Mouse (Mus musculus): ENCODE measurements around the gene Gm17324. TPM values are rescaled to one million over a fixed set of nuclear protein-coding genes. Genes with fewer than 3 reads are reported as not detected.
"Not testable (repeated sequence)": the region's sequence is repeated elsewhere in the genome, so short reads cannot be mapped to it uniquely, and the experiment has no call there.

Gm17324 gene
- polyA plus RNA-seq, 1 experiment from 2014 or later: 2.0 TPM

- H3K9ac ChIP-seq: peak overlapping the region; percentile 100
- peak overlapping the region; percentile 84 for H3K4me3 ChIP-seq (replicated peaks; ENCODE audit: low read length)
- H3K4me1 ChIP-seq (replicated peaks; ENCODE audit: control insufficient read depth, insufficient read depth, low read length): peaks cover 18% of the 10 kb centered on the region
- WGBS: under 1% methylated on average over 71 of the region's 77 CpGs
- no peaks in the 10 kb centered on the region for H3K9me3 ChIP-seq (ENCODE audit: control insufficient read depth, low read length)
- ATAC-seq (ENCODE audit: low FRiP score): peak; percentile 99
- peak; percentile 96 for DNase-seq (ENCODE audit: low spot score)
- peak overlapping the region; percentile 92 for H3K4me2 ChIP-seq (replicated peaks)
- H3K27ac ChIP-seq: peak overlapping the region; percentile 100
- no peaks in the 10 kb centered on the region for H3K27me3 ChIP-seq (ENCODE audit: control insufficient read depth, insufficient read depth, low read length)
- peaks cover 38% of the 10 kb centered on the region for H3K36me3 ChIP-seq (replicated peaks; ENCODE audit: control insufficient read depth, insufficient read depth)
Observed at GRCm38 (mm10) chr9:78481423-78482331, 33.1 kb upstream of the Gm17324 start.

- Histone ChIP-seq H3K4me1 (replicated peaks; ENCODE audit: control insufficient read depth, insufficient read depth, low read length) (peaks cover 18% of the 10 kb centered on the region), H3K27ac (peak overlapping the region; percentile 93), H3K27me3 (ENCODE audit: control insufficient read depth, insufficient read depth, low read length) (no peaks in the 10 kb centered on the region), H3K9me3 (ENCODE audit: control insufficient read depth, low read length) (no peaks in the 10 kb centered on the region), H3K4me3 (replicated peaks; ENCODE audit: low read length) (peak overlapping the region; percentile 84), H3K36me3 (replicated peaks; ENCODE audit: control insufficient read depth, insufficient read depth) (peaks cover 47% of the 10 kb centered on the region), H3K4me2 (replicated peaks) (peak overlapping the region; percentile 92), H3K9ac (peak overlapping the region; percentile 100)
- ATAC-seq (ENCODE audit: low FRiP score) (peak; percentile 26), DNase-seq (ENCODE audit: low spot score) (peak; percentile 69)
- WGBS: under 1% methylated on average over 44 of the region's 46 CpGs
Observed at GRCm38 (mm10) chr9:78480706-78481358, 32.2 kb upstream of the Gm17324 start.

DNA sequence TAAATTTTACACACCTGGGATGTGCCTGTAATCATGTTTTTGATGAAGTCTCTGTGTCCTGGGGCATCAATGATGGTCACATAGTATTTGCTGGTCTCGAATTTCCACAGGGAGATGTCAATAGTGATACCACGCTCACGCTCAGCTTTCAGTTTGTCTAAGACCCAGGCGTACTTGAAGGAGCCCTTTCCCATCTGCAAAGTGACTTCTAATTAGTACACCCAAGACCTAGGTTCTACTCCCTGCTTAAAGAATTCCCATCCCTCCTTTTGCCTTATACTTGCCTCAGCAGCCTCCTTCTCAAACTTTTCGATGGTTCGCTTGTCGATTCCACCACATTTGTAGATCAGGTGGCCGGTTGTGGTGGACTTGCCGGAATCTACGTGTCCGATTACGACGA lies 31.6 kb upstream of the Gm17324 start:
- H3K36me3 ChIP-seq (replicated peaks; ENCODE audit: control insufficient read depth, insufficient read depth): peaks cover 51% of the 10 kb centered on the region
- DNase-seq (ENCODE audit: low spot score); H3K9me3 ChIP-seq (ENCODE audit: control insufficient read depth, low read length); ATAC-seq (ENCODE audit: low FRiP score); H3K27me3 ChIP-seq (ENCODE audit: control insufficient read depth, insufficient read depth, low read length): not testable (repeated sequence)
- H3K4me3 ChIP-seq (replicated peaks; ENCODE audit: low read length): peak overlapping the region; percentile 84
- H3K27ac ChIP-seq: peak overlapping the region; percentile 93; the same call in 1 of the 2 replicates
- peak overlapping the region; percentile 92 for H3K4me2 ChIP-seq (replicated peaks)
- peaks cover 18% of the 10 kb centered on the region for H3K4me1 ChIP-seq (replicated peaks; ENCODE audit: control insufficient read depth, insufficient read depth, low read length)
- WGBS: under 1% methylated on average over 13 of the region's 13 CpGs
- peak overlapping the region; percentile 100 for H3K9ac ChIP-seq

DNA sequence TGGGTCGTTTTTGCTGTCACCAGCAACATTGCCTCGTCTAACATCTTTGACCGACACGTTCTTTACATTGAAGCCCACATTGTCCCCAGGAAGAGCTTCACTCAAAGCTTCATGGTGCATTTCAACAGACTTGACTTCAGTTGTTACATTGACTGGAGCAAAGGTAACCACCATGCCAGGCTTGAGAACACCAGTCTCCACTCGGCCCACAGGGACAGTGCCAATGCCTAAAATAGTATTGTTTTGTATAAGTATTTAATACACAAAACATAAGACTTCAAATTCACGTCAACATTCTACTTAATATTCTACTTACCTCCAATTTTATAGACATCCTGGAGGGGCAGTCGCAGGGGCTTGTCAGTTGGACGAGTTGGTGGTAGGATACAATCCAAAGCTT lies 30.7 kb upstream of the Gm17324 start:
- Histone ChIP-seq H3K4me3 (replicated peaks; ENCODE audit: low read length) (peak overlapping the region; percentile 84), H3K4me2 (replicated peaks) (peak overlapping the region; percentile 92), H3K36me3 (replicated peaks; ENCODE audit: control insufficient read depth, insufficient read depth) (peaks cover 60% of the 10 kb centered on the region), H3K9ac (peak overlapping the region; percentile 32; the same call in 1 of the 2 replicates), H3K4me1 (replicated peaks; ENCODE audit: control insufficient read depth, insufficient read depth, low read length) (peaks cover 18% of the 10 kb centered on the region)
- not testable (repeated sequence) for DNase-seq (ENCODE audit: low spot score); H3K27me3 ChIP-seq (ENCODE audit: control insufficient read depth, insufficient read depth, low read length); H3K27ac ChIP-seq; ATAC-seq (ENCODE audit: low FRiP score); H3K9me3 ChIP-seq (ENCODE audit: control insufficient read depth, low read length)
- 29% methylated on average over 8 of the region's 8 CpGs for WGBS

- H3K27ac ChIP-seq; H3K4me3 ChIP-seq (replicated peaks; ENCODE audit: low read length); DNase-seq (ENCODE audit: low spot score); ATAC-seq (ENCODE audit: low FRiP score); H3K9me3 ChIP-seq (ENCODE audit: control insufficient read depth, low read length); H3K9ac ChIP-seq; H3K27me3 ChIP-seq (ENCODE audit: control insufficient read depth, insufficient read depth, low read length): not testable (repeated sequence)
- Histone ChIP-seq H3K4me2 (replicated peaks) (peak overlapping the region; percentile 30), H3K4me1 (replicated peaks; ENCODE audit: control insufficient read depth, insufficient read depth, low read length) (peaks cover 17% of the 10 kb centered on the region), H3K36me3 (replicated peaks; ENCODE audit: control insufficient read depth, insufficient read depth) (peaks cover 72% of the 10 kb centered on the region)
- WGBS: 54% methylated on average over 1 of the region's 1 CpGs
Observed at GRCm38 (mm10) chr9:78478009-78478605, 29.5 kb upstream of the Gm17324 start.

GRCm38 (mm10) chr9:78477021-78477551 lies 28.5 kb upstream of the Gm17324 start:
- peaks cover 82% of the 10 kb centered on the region for H3K36me3 ChIP-seq (replicated peaks; ENCODE audit: control insufficient read depth, insufficient read depth)
- H3K4me2 ChIP-seq (replicated peaks): peak overlapping the region; percentile 30; the same call in 1 of the 2 replicates
- H3K9ac ChIP-seq: no peak overlapping the region; the same call in 1 of the 2 replicates

GRCm38 (mm10) chr9:78476531-78477020 lies 28.0 kb upstream of the Gm17324 start:
- H3K27me3 ChIP-seq (ENCODE audit: control insufficient read depth, insufficient read depth, low read length): no peaks in the 10 kb centered on the region
- no peak overlapping the region for H3K4me3 ChIP-seq (replicated peaks; ENCODE audit: low read length)
- no peak overlapping the region for H3K4me2 ChIP-seq (replicated peaks)
- peaks cover 87% of the 10 kb centered on the region for H3K36me3 ChIP-seq (replicated peaks; ENCODE audit: control insufficient read depth, insufficient read depth)
- 14% methylated on average over 1 of the region's 1 CpGs for WGBS
- H3K9ac ChIP-seq: no peak overlapping the region
- H3K4me1 ChIP-seq (replicated peaks; ENCODE audit: control insufficient read depth, insufficient read depth, low read length): peaks cover 9% of the 10 kb centered on the region; the same call in 1 of the 2 replicates
- no peak for DNase-seq (ENCODE audit: low spot score)
- H3K9me3 ChIP-seq (ENCODE audit: control insufficient read depth, low read length): no peaks in the 10 kb centered on the region
- H3K27ac ChIP-seq: no peak overlapping the region
- no peak for ATAC-seq (ENCODE audit: low FRiP score)

More at GRCm38 (mm10) chr9:78477021-78477551, 28.5 kb upstream of the Gm17324 start:
- ATAC-seq (ENCODE audit: low FRiP score): no peak
- H3K9me3 ChIP-seq (ENCODE audit: control insufficient read depth, low read length): no peaks in the 10 kb centered on the region
- WGBS: 4% methylated on average over 5 of the region's 5 CpGs
- no peak overlapping the region; the same call in 1 of the 2 replicates for H3K4me3 ChIP-seq (replicated peaks; ENCODE audit: low read length)
- H3K4me1 ChIP-seq (replicated peaks; ENCODE audit: control insufficient read depth, insufficient read depth, low read length): peaks cover 9% of the 10 kb centered on the region; the same call in 1 of the 2 replicates
- no peak overlapping the region for H3K27ac ChIP-seq
- H3K27me3 ChIP-seq (ENCODE audit: control insufficient read depth, insufficient read depth, low read length): no peaks in the 10 kb centered on the region
- peak; percentile 69 for DNase-seq (ENCODE audit: low spot score)

DNA sequence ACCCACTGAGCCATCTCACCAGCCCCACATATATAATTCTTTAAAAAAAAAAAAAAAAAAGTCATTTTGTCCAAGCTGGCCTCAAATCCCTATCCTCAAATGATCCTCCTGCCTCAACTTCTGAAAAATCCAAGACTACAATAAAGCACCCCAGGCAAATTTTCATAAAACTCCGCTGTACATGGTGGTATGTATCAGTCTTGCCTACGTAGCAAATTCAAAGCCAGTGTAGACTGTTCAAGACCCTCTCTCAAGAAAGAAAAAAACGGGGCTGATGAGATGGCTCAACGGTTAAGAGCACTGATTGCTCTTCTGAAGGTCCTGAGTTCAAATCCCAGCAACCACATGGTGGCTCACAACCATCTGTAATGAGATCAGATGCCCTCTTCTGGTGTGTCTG lies 27.3 kb upstream of the Gm17324 start:
- Histone ChIP-seq H3K36me3 (replicated peaks; ENCODE audit: control insufficient read depth, insufficient read depth) (peaks cover 91% of the 10 kb centered on the region), H3K9me3 (ENCODE audit: control insufficient read depth, low read length) (no peaks in the 10 kb centered on the region), H3K4me1 (replicated peaks; ENCODE audit: control insufficient read depth, insufficient read depth, low read length) (peaks cover 9% of the 10 kb centered on the region; the same call in 1 of the 2 replicates), H3K9ac (no peak overlapping the region), H3K4me2 (replicated peaks) (no peak overlapping the region), H3K4me3 (replicated peaks; ENCODE audit: low read length) (no peak overlapping the region), H3K27me3 (ENCODE audit: control insufficient read depth, insufficient read depth, low read length) (no peaks in the 10 kb centered on the region), H3K27ac (no peak overlapping the region)
- ATAC-seq (ENCODE audit: low FRiP score) (no peak), DNase-seq (ENCODE audit: low spot score) (no peak)
- WGBS: 88% methylated on average over 4 of the region's 4 CpGs
